Mouse (Mus musculus) bone marrow, adult 2 months (tissue): ENCODE measurements around the gene Hbp1. TPM values are rescaled to one million over a fixed set of nuclear protein-coding genes. Genes with fewer than 3 reads are reported as not detected.

Experiments used
- H3K27ac ChIP-seq: fragments of 200-500 bp; 2 replicates; pipeline ENCODE4 v1.5.1; 2012; ENCODE audit warnings: low read depth, mild to moderate bottlenecking, control low read depth, inconsistent platforms, low read length; ENCODE audit not compliant: control insufficient read depth, poor library complexity, insufficient read depth
- H3K4me1 ChIP-seq: fragments of 200-500 bp; 2 replicates; pipeline ENCODE4 v1.6.1; 2011; ENCODE audit warnings: low read length; ENCODE audit not compliant: control insufficient read depth, insufficient read depth
- H3K4me3 ChIP-seq: fragments of 200-500 bp; replicated peaks from 2 replicates; pipeline ENCODE3; 2011; ENCODE audit warnings: mild to moderate bottlenecking, low read depth, low read length, control low read depth; ENCODE audit not compliant: control insufficient read depth
- CTCF ChIP-seq: fragments of 200-500 bp; IDR thresholded peaks from 2 replicates; pipeline ENCODE4 v1.5.1; 2011; ENCODE audit warnings: low read length, control low read depth; ENCODE audit not compliant: control insufficient read depth, insufficient read depth
- POLR2A ChIP-seq: fragments of 200-500 bp; IDR thresholded peaks from 2 replicates; pipeline ENCODE4 v1.6.1; 2011; ENCODE audit warnings: low read depth, mild to moderate bottlenecking, control low read depth, low read length, borderline replicate concordance; ENCODE audit not compliant: control insufficient read depth
- WGBS: fragments of 180-500 bp; shearing (Covaris S2); methylation state at CpG from one replicate; pipeline ENCODE4 v1.1.7; 2018; 5-methylcytosine and 5-hydroxymethylcytosine counted together
- polyA plus RNA-seq: library from polyadenylated mRNA; stranded (reverse); fragments of >200 nt; gene quantifications from 2 replicates; pipeline ENCODE4 v1.2.4, GENCODE M21; 2011; ENCODE audit warnings: low replicate concordance; ENCODE audit not compliant: missing spikeins, insufficient read depth, insufficient read length

The Hbp1 gene
- polyA plus RNA-seq, 1 experiment: 40.0 TPM

DNA sequence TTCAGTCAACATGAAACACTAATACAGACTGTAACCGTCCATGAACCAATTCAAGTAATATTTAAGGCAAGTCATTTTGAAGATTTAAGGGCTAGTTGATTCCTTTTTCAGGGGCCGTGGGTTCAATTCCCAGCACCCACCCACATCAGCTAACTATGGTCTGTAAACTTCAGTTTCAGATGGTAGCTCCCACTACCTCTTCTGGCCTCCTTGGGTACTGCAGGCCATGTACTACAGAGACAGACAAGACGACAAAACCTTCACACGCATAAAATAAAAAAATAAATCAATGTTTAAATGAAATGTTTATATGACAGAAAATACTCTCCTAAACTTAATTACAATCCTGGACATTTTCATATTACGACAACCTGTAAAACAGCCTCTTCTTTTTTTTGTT lies 2.9 kb downstream of the Hbp1 start:
- Histone ChIP-seq H3K4me3 (no peak overlapping the region), H3K4me1 (peaks cover 2% of the 10 kb centered on the region), H3K27ac (no peak overlapping the region)
- TF ChIP-seq CTCF (0 out of 2 replicates have a peak, but pooled peaks have one; percentile 7), POLR2A (no peak)
- WGBS: 83% methylated on average over 5 of the region's 5 CpGs

- WGBS: 79% methylated on average over 2 of the region's 2 CpGs
- no peak overlapping the region for H3K4me3 ChIP-seq
- H3K4me1 ChIP-seq: peaks cover 2% of the 10 kb centered on the region
- TF ChIP-seq POLR2A (no peak), CTCF (no peak)
- no peak overlapping the region for H3K27ac ChIP-seq
Observed at GRCm38 (mm10) chr12:31944405-31944804, 5.9 kb downstream of the Hbp1 start.

DNA sequence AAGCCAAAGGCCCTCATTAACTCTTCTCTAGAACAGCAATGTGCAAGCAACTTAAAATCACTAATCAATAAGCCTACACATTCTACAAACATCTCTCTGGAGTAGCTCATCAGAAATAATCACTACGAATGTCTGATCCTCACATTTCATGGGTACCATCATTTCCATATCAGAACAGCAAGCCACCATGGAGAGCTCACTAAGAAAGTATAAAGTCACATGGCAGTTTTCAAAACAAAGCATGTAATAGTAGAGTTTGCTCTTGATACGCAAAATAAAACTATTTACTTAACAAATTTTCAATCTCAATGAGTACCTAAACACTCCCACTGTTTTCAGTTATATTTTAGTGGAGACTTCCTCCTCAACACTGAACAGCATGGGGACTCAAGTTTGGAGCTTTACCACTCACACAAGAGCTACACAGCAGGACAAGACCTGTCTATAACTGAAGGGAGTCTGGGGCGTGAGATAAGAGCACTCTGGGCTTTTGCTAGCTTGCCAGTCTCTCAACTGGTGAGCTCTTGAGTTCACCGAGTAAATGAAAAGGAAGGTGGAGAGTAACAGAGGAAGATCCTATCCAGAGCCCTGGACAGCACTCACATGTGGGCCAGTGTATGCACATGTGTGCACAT lies 7.2 kb downstream of the Hbp1 start:
- WGBS: 55% methylated on average over 4 of the region's 4 CpGs
- Histone ChIP-seq H3K4me3 (no peak overlapping the region), H3K27ac (no peak overlapping the region), H3K4me1 (peaks cover 2% of the 10 kb centered on the region)
- TF ChIP-seq CTCF (no peak), POLR2A (no peak)

GRCm38 (mm10) chr12:31939026-31939425 lies 11.3 kb downstream of the Hbp1 start:
- TF ChIP-seq CTCF: no peak
- TF ChIP-seq POLR2A: no peak
- H3K27ac ChIP-seq: no peak overlapping the region
- peaks cover 2% of the 10 kb centered on the region for H3K4me1 ChIP-seq
- no peak overlapping the region for H3K4me3 ChIP-seq

DNA sequence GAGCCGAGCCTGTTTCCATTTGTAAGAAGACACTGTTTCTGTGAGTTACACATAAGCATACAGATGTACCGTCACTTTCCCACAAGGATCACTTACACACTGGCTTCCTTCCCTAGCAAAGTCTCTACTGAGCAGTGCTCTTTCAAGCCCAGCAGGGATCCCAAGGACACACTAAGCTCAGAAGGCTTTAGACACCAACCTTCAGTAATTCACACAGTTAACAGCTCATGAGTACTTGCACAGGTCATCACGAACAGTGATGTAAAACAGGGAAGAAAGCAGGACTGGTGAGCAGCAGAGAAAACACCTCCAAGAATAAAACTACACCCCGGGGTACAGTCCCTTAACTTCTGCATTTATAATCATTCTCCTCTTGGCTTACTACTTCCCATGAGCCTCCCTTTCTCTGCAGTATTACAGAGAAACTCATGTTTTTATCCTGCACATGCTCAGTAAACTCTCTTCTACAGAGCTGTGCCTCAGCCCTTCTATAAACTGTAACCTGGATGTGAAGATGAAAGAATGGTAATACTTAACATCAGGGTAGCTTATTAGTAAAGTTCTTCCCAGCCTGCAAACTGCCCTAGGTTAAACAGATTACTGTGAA lies 11.8 kb downstream of the Hbp1 start:
- Histone ChIP-seq H3K27ac (no peak overlapping the region), H3K4me3 (no peak overlapping the region), H3K4me1 (peaks cover 2% of the 10 kb centered on the region)
- 79% methylated on average over 4 of the region's 4 CpGs for WGBS
- TF ChIP-seq CTCF: no peak
- TF ChIP-seq POLR2A: no peak

DNA sequence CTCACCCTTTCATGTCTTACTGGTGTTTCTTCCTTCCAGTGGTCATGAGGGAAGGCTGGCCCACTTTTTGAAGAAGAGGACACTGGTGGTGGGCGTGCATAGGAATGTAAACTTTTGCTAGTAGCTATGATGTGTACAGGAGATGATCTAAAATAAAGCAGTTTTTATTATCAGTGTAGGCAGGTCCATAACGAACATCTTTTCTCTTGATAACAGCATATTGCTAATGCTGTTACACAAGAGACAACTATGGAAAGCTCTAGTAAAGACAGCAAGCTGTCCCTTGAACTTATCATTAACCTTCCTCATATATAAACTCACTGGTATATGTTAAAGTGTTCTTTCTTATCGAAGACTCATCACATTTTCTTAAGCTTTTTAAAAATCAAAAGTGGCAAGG lies 12.7 kb downstream of the Hbp1 start:
- no peaks in the 10 kb centered on the region for H3K4me1 ChIP-seq
- no peak overlapping the region for H3K27ac ChIP-seq
- H3K4me3 ChIP-seq: no peak overlapping the region
- TF ChIP-seq POLR2A (no peak), CTCF (no peak)
- 67% methylated on average over 3 of the region's 3 CpGs for WGBS

DNA sequence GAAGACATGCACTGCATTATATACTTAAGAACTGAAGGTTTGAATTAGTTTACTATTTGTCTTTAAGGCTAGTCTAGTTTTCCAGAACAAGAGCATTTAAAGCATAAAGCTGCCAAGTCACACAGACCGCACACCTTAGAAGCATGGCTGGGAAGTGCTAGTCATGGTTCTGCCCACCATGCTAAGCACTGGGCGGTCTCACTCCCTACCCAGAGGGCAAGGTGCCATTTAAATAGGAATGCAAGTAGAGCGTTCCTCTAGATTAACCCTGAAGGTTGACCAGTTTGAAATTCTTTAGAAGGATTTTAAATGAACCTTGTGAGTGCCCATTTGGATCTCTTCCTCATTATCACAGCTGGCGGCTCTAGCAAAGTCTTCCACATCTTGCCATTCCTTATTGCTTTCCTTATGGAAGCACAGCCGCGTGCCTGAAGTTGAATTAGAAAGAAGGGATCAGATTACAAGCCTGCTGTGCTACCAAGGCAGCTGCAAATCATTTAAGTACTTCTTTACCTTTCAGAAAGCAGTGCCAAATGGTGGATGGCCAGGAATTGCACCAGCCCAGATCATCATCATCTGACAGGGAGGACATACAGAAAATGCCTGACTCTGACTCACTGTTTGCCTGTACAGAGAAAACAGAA lies 13.6 kb downstream of the Hbp1 start:
- WGBS: 90% methylated on average over 6 of the region's 6 CpGs
- no peak overlapping the region for H3K27ac ChIP-seq
- TF ChIP-seq CTCF (no peak), POLR2A (no peak)
- no peak overlapping the region for H3K4me3 ChIP-seq
- H3K4me1 ChIP-seq: no peaks in the 10 kb centered on the region

DNA sequence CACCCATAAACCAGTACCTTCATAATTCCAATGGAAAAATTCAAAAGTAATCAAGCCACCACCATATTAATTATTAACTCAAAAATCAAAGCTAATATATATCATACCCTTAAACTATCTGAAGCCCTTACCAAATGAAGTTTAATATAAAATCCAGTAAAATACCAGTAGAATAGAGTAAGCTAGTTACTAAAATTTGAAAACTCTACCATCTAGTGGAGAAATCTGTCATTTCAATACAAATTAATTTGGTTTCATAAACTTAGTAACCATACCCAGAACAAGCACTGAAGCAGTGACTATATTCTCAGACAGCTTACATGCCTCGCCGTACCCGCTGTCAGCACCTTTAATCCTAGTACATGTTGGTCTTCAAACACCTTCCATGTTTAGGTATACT lies 18.5 kb downstream of the Hbp1 start:
- Histone ChIP-seq H3K27ac (no peak overlapping the region), H3K4me1 (no peaks in the 10 kb centered on the region), H3K4me3 (no peak overlapping the region)
- TF ChIP-seq POLR2A: no peak
- no peak for TF ChIP-seq CTCF
- 94% methylated on average over 3 of the region's 3 CpGs for WGBS
